Mouse (Mus musculus): Measurements from ENCODE around the gene Avp. TPM values are rescaled to one million over a fixed set of nuclear protein-coding genes. Genes with fewer than 3 reads are reported as not detected.

Gene Avp
- total and polyA plus RNA-seq, 2 experiments from 2014 or later: 0.73 to 0.78 TPM

- TF ChIP-seq CTCF (IDR thresholded peaks at IDR 0.05; ENCODE audit: low read depth): no peak
- WGBS: 78% methylated on average over 3 of the region's 3 CpGs
- Histone ChIP-seq H3K36me3 (ENCODE audit: insufficient read depth, low read length) (peaks cover 80% of the 10 kb centered on the region), H3K4me3 (ENCODE audit: low read length) (no peak overlapping the region), H3K27me3 (ENCODE audit: insufficient read depth, low read length) (no peaks in the 10 kb centered on the region), H3K4me2 (ENCODE audit: low read depth, low read length) (no peak overlapping the region), H3K9me3 (ENCODE audit: low read length) (no peaks in the 10 kb centered on the region), H3K4me1 (ENCODE audit: insufficient read depth, low read length) (no peaks in the 10 kb centered on the region), H3K9ac (replicated peaks; ENCODE audit: low read length) (no peak overlapping the region), H3K27ac (no peak overlapping the region)
- DNase-seq (ENCODE audit: low spot score) (no peak), ATAC-seq (no peak)
These were observed 45.5 kb downstream of the Avp start for GRCm38 (mm10) chr2:130536890-130537289.

- DNase-seq (ENCODE audit: low spot score): no peak
- WGBS: 90% methylated on average over 6 of the region's 6 CpGs
- Histone ChIP-seq H3K27me3 (ENCODE audit: insufficient read depth, low read length) (no peaks in the 10 kb centered on the region), H3K36me3 (ENCODE audit: insufficient read depth, low read length) (peaks cover 63% of the 10 kb centered on the region), H3K9me3 (ENCODE audit: low read length) (no peaks in the 10 kb centered on the region), H3K4me1 (ENCODE audit: insufficient read depth, low read length) (no peaks in the 10 kb centered on the region), H3K27ac (no peak overlapping the region), H3K4me2 (ENCODE audit: low read depth, low read length) (no peak overlapping the region), H3K4me3 (ENCODE audit: low read length) (no peak overlapping the region), H3K9ac (replicated peaks; ENCODE audit: low read length) (no peak overlapping the region)
- no peak for TF ChIP-seq CTCF (IDR thresholded peaks at IDR 0.05; ENCODE audit: low read depth)
- ATAC-seq: no peak
These were observed 47.3 kb downstream of the Avp start for GRCm38 (mm10) chr2:130535017-130535416.

GRCm38 (mm10) chr2:130532201-130532600 lies 50.2 kb downstream of the Avp start:
- ATAC-seq (no peak), DNase-seq (ENCODE audit: low spot score) (no peak)
- TF ChIP-seq CTCF (IDR thresholded peaks at IDR 0.05; ENCODE audit: low read depth): no peak
- H3K27ac ChIP-seq: no peak overlapping the region
- 93% methylated on average over 2 of the region's 2 CpGs for WGBS
- no peak overlapping the region for H3K4me3 ChIP-seq (ENCODE audit: low read length)
- no peak overlapping the region for H3K9ac ChIP-seq (replicated peaks; ENCODE audit: low read length)
- no peaks in the 10 kb centered on the region for H3K27me3 ChIP-seq (ENCODE audit: insufficient read depth, low read length)
- H3K4me2 ChIP-seq (ENCODE audit: low read depth, low read length): no peak overlapping the region
- peaks cover 46% of the 10 kb centered on the region for H3K36me3 ChIP-seq (ENCODE audit: insufficient read depth, low read length)
- no peaks in the 10 kb centered on the region for H3K4me1 ChIP-seq (ENCODE audit: insufficient read depth, low read length)
- H3K9me3 ChIP-seq (ENCODE audit: low read length): no peaks in the 10 kb centered on the region

Small RNA genes within 50 kb of the gene (microRNA-seq; reads per million reads assigned to microRNA genes)
- gene Gm23876: 0 reads per million in 2 experiments

Other genes with a start within 250 kb of the Avp start
- 28.2 and 36.5 TPM in 2 replicates for gene Cpxm1, start 185.0 kb downstream of the Avp start, total RNA-seq (2014; rRNA removed)
- 31.9 and 32.9 TPM in 2 replicates for gene Cpxm1, start 185.0 kb downstream of the Avp start, polyA plus RNA-seq (2015; fragmentation: Nextera tagmentation; extraction: Ambion mirVana)
- gene Gm28372, start 177.3 kb downstream of the Avp start, total RNA-seq (2014; rRNA removed): not detected in 2 replicates
- gene Gm28372, start 177.3 kb downstream of the Avp start, polyA plus RNA-seq (2015; fragmentation: Nextera tagmentation; extraction: Ambion mirVana): 0.20 TPM in 2 replicates
- gene 1700020A23Rik, start 177.3 kb downstream of the Avp start, total RNA-seq (2014; rRNA removed): not detected in 2 replicates
- gene 1700020A23Rik, start 177.3 kb downstream of the Avp start, polyA plus RNA-seq (2015; fragmentation: Nextera tagmentation; extraction: Ambion mirVana): 0.49 TPM in 1 of 2 replicates, not detected in the other
- gene Tmem239, start 176.1 kb downstream of the Avp start, total RNA-seq (2014; rRNA removed): not detected in 2 replicates
- gene Tmem239, start 176.1 kb downstream of the Avp start, polyA plus RNA-seq (2015; fragmentation: Nextera tagmentation; extraction: Ambion mirVana): not detected in 2 replicates
- 50.4 and 63.3 TPM in 2 replicates for gene Vps16, start 158.2 kb downstream of the Avp start, total RNA-seq (2014; rRNA removed)
- gene Vps16, start 158.2 kb downstream of the Avp start, polyA plus RNA-seq (2015; fragmentation: Nextera tagmentation; extraction: Ambion mirVana): 89.5 and 94.0 TPM in 2 replicates
- gene Pced1a, start 157.9 kb downstream of the Avp start, total RNA-seq (2014; rRNA removed): 19.5 and 20.4 TPM in 2 replicates
- gene Pced1a, start 157.9 kb downstream of the Avp start, polyA plus RNA-seq (2015; fragmentation: Nextera tagmentation; extraction: Ambion mirVana): 10.3 and 10.7 TPM in 2 replicates
- gene Ptpra, start 132.3 kb downstream of the Avp start, total RNA-seq (2014; rRNA removed): 96.7 and 105 TPM in 2 replicates
- gene Ptpra, start 132.3 kb downstream of the Avp start, polyA plus RNA-seq (2015; fragmentation: Nextera tagmentation; extraction: Ambion mirVana): 143 and 145 TPM in 2 replicates
- gene Mrps26, start 18.8 kb downstream of the Avp start, total RNA-seq (2014; rRNA removed): 67.7 and 75.4 TPM in 2 replicates
- 115 and 120 TPM in 2 replicates for gene Mrps26, start 18.8 kb downstream of the Avp start, polyA plus RNA-seq (2015; fragmentation: Nextera tagmentation; extraction: Ambion mirVana)
- 4.9 TPM in 1 of 2 replicates, not detected in the other for gene Oxt, start 6.4 kb downstream of the Avp start, total RNA-seq (2014; rRNA removed)
- not detected in 2 replicates for gene Oxt, start 6.4 kb downstream of the Avp start, polyA plus RNA-seq (2015; fragmentation: Nextera tagmentation; extraction: Ambion mirVana)
- gene Fastkd5, start 47.5 kb upstream of the Avp start, total RNA-seq (2014; rRNA removed): 7.0 and 7.9 TPM in 2 replicates
- 6.0 and 6.6 TPM in 2 replicates for gene Fastkd5, start 47.5 kb upstream of the Avp start, polyA plus RNA-seq (2015; fragmentation: Nextera tagmentation; extraction: Ambion mirVana)
- 6.8 TPM in 2 replicates for gene Ubox5, start 47.5 kb upstream of the Avp start, total RNA-seq (2014; rRNA removed)
- gene Ubox5, start 47.5 kb upstream of the Avp start, polyA plus RNA-seq (2015; fragmentation: Nextera tagmentation; extraction: Ambion mirVana): 5.9 and 6.2 TPM in 2 replicates
- 76.8 and 81.8 TPM in 2 replicates for gene Lzts3, start 60.2 kb upstream of the Avp start, total RNA-seq (2014; rRNA removed)
- gene Lzts3, start 60.2 kb upstream of the Avp start, polyA plus RNA-seq (2015; fragmentation: Nextera tagmentation; extraction: Ambion mirVana): 18.2 and 20.0 TPM in 2 replicates
- 14.4 and 21.2 TPM in 2 replicates for gene Ddrgk1, start 82.1 kb upstream of the Avp start, total RNA-seq (2014; rRNA removed)
- gene Ddrgk1, start 82.1 kb upstream of the Avp start, polyA plus RNA-seq (2015; fragmentation: Nextera tagmentation; extraction: Ambion mirVana): 83.3 and 90.6 TPM in 2 replicates
- 137 TPM in 2 replicates for gene Itpa, start 85.1 kb upstream of the Avp start, total RNA-seq (2014; rRNA removed)
- 123 TPM in 2 replicates for gene Itpa, start 85.1 kb upstream of the Avp start, polyA plus RNA-seq (2015; fragmentation: Nextera tagmentation; extraction: Ambion mirVana)
- 0.16 and 1.2 TPM in 2 replicates for gene Slc4a11, start 115.0 kb upstream of the Avp start, total RNA-seq (2014; rRNA removed)
- 0.49 and 0.53 TPM in 2 replicates for gene Slc4a11, start 115.0 kb upstream of the Avp start, polyA plus RNA-seq (2015; fragmentation: Nextera tagmentation; extraction: Ambion mirVana)